Mouse (Mus musculus) liver, embryonic 14.5 days (tissue): ENCODE results near the gene Gas2. TPM values are rescaled to one million over a fixed set of nuclear protein-coding genes. Genes with fewer than 3 reads are reported as not detected.

Experiments
- ATAC-seq: fragments of 200-750 bp; cut with Nextera tagmentation; 2 replicates; pipeline ENCODE4 v1.8.0; 2017; ENCODE audit warnings: moderate number of reproducible peaks, mild to moderate bottlenecking, moderate library complexity; ENCODE audit not compliant: insufficient read depth
- DNase-seq, 3 experiments: peaks; one replicate each; pipeline ENCODE4 v3.0.0-alpha.2; 2012 to 2013; ENCODE audit warnings: low read depth in 3 of 3, low spot score in 3 of 3
- H3K27ac ChIP-seq: fragments of 300-500 bp; sonication (generic); 2 replicates; pipeline ENCODE4 v1.5.1; 2014; ENCODE audit warnings: moderate library complexity, mild to moderate bottlenecking, control low read depth, inconsistent platforms
- H3K27me3 ChIP-seq: fragments of 300-500 bp; sonication (generic); 2 replicates; pipeline ENCODE4 v1.6.1; 2014; ENCODE audit warnings: mild to moderate bottlenecking, low read length, moderate library complexity; ENCODE audit not compliant: control insufficient read depth, insufficient read depth
- H3K36me3 ChIP-seq: fragments of 300-500 bp; sonication (generic); replicated peaks from 2 replicates; pipeline ENCODE4 v1.6.1; 2014; ENCODE audit warnings: low read depth; ENCODE audit not compliant: control insufficient read depth, insufficient read depth
- H3K4me1 ChIP-seq, 2 experiments: fragments of 200-500 bp in 1 of 2; fragments of 300-500 bp in 1 of 2; sonication (generic) in 1 of 2; replicated peaks; 2 replicates each; pipeline ENCODE4 v1.6.1; 2012 to 2014; ENCODE audit warnings: antibody characterized with exemption in 1 of 2, inconsistent platforms in 1 of 2, low read length in 1 of 2; ENCODE audit not compliant: control insufficient read depth in 2 of 2, insufficient read depth in 2 of 2
- H3K4me2 ChIP-seq: fragments of 300-500 bp; sonication (generic); 2 replicates; pipeline ENCODE4 v1.6.1; 2014; ENCODE audit warnings: low read depth, mild to moderate bottlenecking, control low read depth, moderate library complexity
- H3K4me3 ChIP-seq, 2 experiments: fragments of 200-500 bp in 1 of 2; fragments of 300-500 bp in 1 of 2; sonication (generic) in 1 of 2; 2 replicates each; pipeline ENCODE4 v1.5.1; 2012 to 2014; ENCODE audit warnings: low read depth in 2 of 2, low read length in 2 of 2, mild to moderate bottlenecking in 2 of 2, control low read depth in 1 of 2, inconsistent platforms in 1 of 2, moderate library complexity in 1 of 2; ENCODE audit not compliant: insufficient read depth in 1 of 2
- H3K9ac ChIP-seq: fragments of 300-500 bp; sonication (generic); replicated peaks from 2 replicates; pipeline ENCODE4 v1.6.1; 2014; ENCODE audit warnings: mild to moderate bottlenecking, control low read depth, moderate library complexity
- H3K9me3 ChIP-seq: fragments of 300-500 bp; sonication (generic); 2 replicates; pipeline ENCODE4 v1.6.1; 2016; ENCODE audit warnings: low read length, mixed read lengths; ENCODE audit not compliant: control insufficient read depth
- CTCF ChIP-seq: IDR thresholded peaks from 2 replicates; pipeline ENCODE4 v1.5.1; 2016; ENCODE audit warnings: antibody characterized with exemption, low read depth, control low read depth
- EP300 ChIP-seq: IDR thresholded peaks from 2 replicates; pipeline ENCODE4 v1.6.1; 2016; ENCODE audit warnings: antibody characterized with exemption, low read depth
- WGBS: fragments of 180-500 bp; shearing (Covaris S2); extraction: QIAGEN DNeasy Blood & Tissue Kit; methylation state at CpG from one replicate; pipeline ENCODE4 v1.1.7; 2014; ENCODE audit not compliant: insufficient replicate concordance; 5-methylcytosine and 5-hydroxymethylcytosine counted together
- polyA plus RNA-seq, 2 experiments: library from polyadenylated mRNA; depleted of rRNA in 1 of 2; stranded (reverse) in 1 of 2; unstranded in 1 of 2; fragments of >200 nt; fragmentation: Nextera tagmentation in 1 of 2; extraction: Ambion mirVana in 1 of 2; gene quantifications; 2 replicates each; pipeline versions ENCODE4 v1.2.1 to v1.2.3; 2012 to 2014

Gas2 gene
- polyA plus RNA-seq, 2 experiments, result 2.8 to 4.9 TPM

- H3K9ac ChIP-seq, result no peak overlapping the region
- H3K27ac ChIP-seq, result no peak overlapping the region
- WGBS, result 68% methylated on average over 7 of the region's 7 CpGs
- ATAC-seq, result no peak
- TF ChIP-seq EP300 (no peak), CTCF (no peak)
- H3K9me3 ChIP-seq, result no peaks in the 10 kb centered on the region
- H3K36me3 ChIP-seq, result no peaks in the 10 kb centered on the region
- H3K4me3 ChIP-seq, result no peak overlapping the region
- no peak overlapping the region for H3K4me2 ChIP-seq
- H3K27me3 ChIP-seq, result no peaks in the 10 kb centered on the region
- H3K4me1 ChIP-seq, result no peaks in the 10 kb centered on the region
- no peak for DNase-seq
Measured at GRCm38 (mm10) chr7:51964681-51965080, 102.9 kb downstream of the Gas2 start.

DNA sequence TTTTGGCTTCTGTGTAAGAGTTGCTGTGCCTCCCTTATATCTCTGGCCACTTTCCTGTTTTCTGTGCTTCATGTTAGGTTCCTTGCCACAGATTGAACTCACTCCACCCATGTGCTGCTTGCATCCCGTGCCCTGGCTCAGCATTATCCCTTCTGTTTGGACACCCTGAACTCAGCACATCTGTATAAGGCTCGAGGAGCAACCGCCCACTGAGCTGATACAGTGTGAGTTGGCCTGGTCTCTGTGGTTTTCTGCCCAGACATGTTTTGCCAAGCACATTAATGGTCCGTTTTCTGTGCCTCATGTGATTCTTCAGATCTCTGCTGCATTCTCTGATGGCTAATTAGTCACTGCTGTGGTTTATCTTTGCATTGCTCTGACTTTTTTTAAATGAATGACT, 105.8 kb downstream of the Gas2 start:
- Histone ChIP-seq H3K4me2 (no peak overlapping the region), H3K9me3 (no peaks in the 10 kb centered on the region), H3K27me3 (no peaks in the 10 kb centered on the region), H3K4me1 (no peaks in the 10 kb centered on the region), H3K9ac (no peak overlapping the region), H3K4me3 (no peak overlapping the region), H3K27ac (no peak overlapping the region), H3K36me3 (no peaks in the 10 kb centered on the region)
- 53% methylated on average over 4 of the region's 4 CpGs for WGBS
- no peak for DNase-seq
- TF ChIP-seq EP300 (no peak), CTCF (no peak)
- ATAC-seq, result no peak

GRCm38 (mm10) chr7:51969379-51969778, 107.6 kb downstream of the Gas2 start:
- DNase-seq (no peak), ATAC-seq (no peak)
- H3K9me3 ChIP-seq, result no peaks in the 10 kb centered on the region
- H3K4me2 ChIP-seq, result no peak overlapping the region
- no peak overlapping the region for H3K27ac ChIP-seq
- no peaks in the 10 kb centered on the region for H3K27me3 ChIP-seq
- no peak overlapping the region for H3K4me3 ChIP-seq
- no peaks in the 10 kb centered on the region for H3K36me3 ChIP-seq
- no peaks in the 10 kb centered on the region for H3K4me1 ChIP-seq
- TF ChIP-seq EP300 (no peak), CTCF (no peak)
- no peak overlapping the region for H3K9ac ChIP-seq

DNA sequence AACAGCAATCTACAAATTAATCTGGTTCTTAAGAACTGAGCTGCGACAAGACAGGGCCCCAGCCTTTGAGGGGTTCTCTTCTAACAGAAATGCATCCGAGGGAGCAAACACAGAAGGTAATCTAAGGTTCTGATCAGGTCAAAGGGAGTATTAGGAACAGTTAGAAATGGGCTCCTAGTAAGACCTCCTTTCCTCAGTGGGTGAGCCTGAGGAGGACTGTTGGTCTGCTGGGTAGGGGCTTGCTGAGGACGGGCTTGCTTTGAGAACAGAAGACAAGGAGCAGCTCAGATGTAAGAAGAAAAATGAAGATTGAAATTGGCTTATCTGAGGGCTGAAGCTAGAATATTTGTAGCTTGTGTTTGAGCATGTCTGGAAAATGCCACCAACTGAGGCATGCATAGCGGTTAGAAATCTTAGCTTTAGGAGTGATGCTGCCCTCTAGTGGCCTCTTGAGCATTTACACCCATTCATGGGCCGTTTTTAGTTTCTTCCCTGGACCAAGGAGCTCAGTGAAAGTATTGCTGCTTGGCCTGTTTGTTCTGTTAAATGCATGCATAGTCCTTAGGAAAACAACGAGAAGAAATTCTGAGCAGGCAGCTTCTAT, 110.5 kb downstream of the Gas2 start:
- peak; percentile 85 for TF ChIP-seq CTCF
- no peak for TF ChIP-seq EP300
- H3K4me1 ChIP-seq, result peaks cover 0 to 6% of the 10 kb centered on the region in 2 experiments; a peak in 2 of 4 replicates
- DNase-seq (no peak), ATAC-seq (no peak)
- no peak overlapping the region for H3K4me2 ChIP-seq
- H3K4me3 ChIP-seq, result no peak overlapping the region
- no peak overlapping the region for H3K27ac ChIP-seq
- H3K27me3 ChIP-seq, result no peaks in the 10 kb centered on the region
- H3K9me3 ChIP-seq, result no peaks in the 10 kb centered on the region
- no peak overlapping the region for H3K9ac ChIP-seq
- no peaks in the 10 kb centered on the region for H3K36me3 ChIP-seq
- WGBS, result 30% methylated on average over 6 of the region's 6 CpGs

GRCm38 (mm10) chr7:51973091-51973490, 111.3 kb downstream of the Gas2 start:
- Histone ChIP-seq H3K4me3 (no peak overlapping the region), H3K27me3 (no peaks in the 10 kb centered on the region), H3K4me1 (peaks cover 0 to 6% of the 10 kb centered on the region in 2 experiments; a peak in 2 of 4 replicates), H3K36me3 (no peaks in the 10 kb centered on the region), H3K9me3 (no peaks in the 10 kb centered on the region), H3K9ac (no peak overlapping the region), H3K27ac (no peak overlapping the region), H3K4me2 (no peak overlapping the region)
- 59% methylated on average over 5 of the region's 5 CpGs for WGBS
- TF ChIP-seq EP300 (no peak), CTCF (no peak)
- no peak for DNase-seq
- no peak for ATAC-seq
